Mouse (Mus musculus): ENCODE results near the gene Kdm4d. TPM values are rescaled to one million over a fixed set of nuclear protein-coding genes. Genes with fewer than 3 reads are reported as not detected.

The Kdm4d gene
- polyA plus RNA-seq, 1 experiment from 2014 or later, result 0.28 TPM

- Histone ChIP-seq H3K9ac (ENCODE audit: low read length) (no peak overlapping the region), H3K4me2 (ENCODE audit: low read depth) (no peak overlapping the region), H3K9me3 (ENCODE audit: control insufficient read depth, low read length) (no peaks in the 10 kb centered on the region), H3K36me3 (ENCODE audit: control insufficient read depth, insufficient read depth, low read length) (no peaks in the 10 kb centered on the region), H3K4me1 (ENCODE audit: control insufficient read depth, insufficient read depth, low read length) (no peaks in the 10 kb centered on the region), H3K27me3 (ENCODE audit: control insufficient read depth, insufficient read depth, low read length) (no peaks in the 10 kb centered on the region), H3K27ac (ENCODE audit: low read depth, low read length) (no peak overlapping the region), H3K4me3 (ENCODE audit: low read depth, low read length) (no peak overlapping the region)
- 0 out of 2 replicates have a peak, but pooled peaks have one; percentile 41 for ATAC-seq (ENCODE audit: insufficient read depth, low FRiP score, low TSS enrichment)
- peak; percentile 68 for DNase-seq (ENCODE audit: low spot score)
- WGBS, result 10% methylated on average over 4 of the region's 4 CpGs
Observed at GRCm38 (mm10) chr9:14523408-14524043, 23.2 kb upstream of the Kdm4d start.

GRCm38 (mm10) chr9:14521695-14522094, 21.4 kb upstream of the Kdm4d start:
- Histone ChIP-seq H3K36me3 (ENCODE audit: control insufficient read depth, insufficient read depth, low read length) (no peaks in the 10 kb centered on the region), H3K27ac (ENCODE audit: low read depth, low read length) (no peak overlapping the region), H3K4me1 (ENCODE audit: control insufficient read depth, insufficient read depth, low read length) (no peaks in the 10 kb centered on the region), H3K4me3 (ENCODE audit: low read depth, low read length) (no peak overlapping the region), H3K27me3 (ENCODE audit: control insufficient read depth, insufficient read depth, low read length) (no peaks in the 10 kb centered on the region), H3K4me2 (ENCODE audit: low read depth) (no peak overlapping the region), H3K9ac (ENCODE audit: low read length) (no peak overlapping the region), H3K9me3 (ENCODE audit: control insufficient read depth, low read length) (no peaks in the 10 kb centered on the region)
- ATAC-seq (ENCODE audit: insufficient read depth, low FRiP score, low TSS enrichment) (no peak), DNase-seq (ENCODE audit: low spot score) (no peak)
- WGBS, result 57% methylated on average over 2 of the region's 2 CpGs

DNA sequence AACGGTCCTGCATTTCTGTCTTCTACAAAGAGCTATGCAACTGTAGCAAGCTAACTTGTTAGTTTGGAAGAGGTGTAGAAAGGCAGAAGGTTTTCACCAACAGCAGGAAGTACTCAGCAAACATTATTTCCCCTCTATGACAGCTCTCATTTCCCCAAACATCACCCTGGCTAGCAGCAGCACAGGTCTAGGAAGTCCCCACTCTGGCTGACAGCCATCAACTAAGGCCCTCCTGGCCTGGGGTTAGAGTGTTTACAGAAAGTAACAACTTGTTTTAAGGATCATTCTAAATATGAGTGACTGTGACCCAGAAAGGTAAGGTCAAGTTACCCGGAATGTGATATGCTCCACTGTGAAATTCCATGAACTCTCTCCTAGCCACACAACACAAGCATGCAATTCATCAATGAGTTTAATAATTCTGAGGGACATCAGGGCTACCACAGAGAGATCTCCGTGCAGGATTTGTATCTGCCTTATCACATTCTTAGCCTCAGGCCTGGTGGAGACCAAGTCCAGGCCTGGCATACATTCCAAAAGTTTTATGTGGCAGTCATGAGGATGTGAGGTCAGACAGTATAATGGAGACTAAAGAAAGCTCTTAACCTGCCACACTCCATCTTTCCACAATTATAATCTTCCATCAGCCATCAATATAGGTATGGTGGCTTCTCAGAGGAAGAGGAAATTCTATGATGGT, 20.8 kb upstream of the Kdm4d start:
- H3K4me3 ChIP-seq (ENCODE audit: low read depth, low read length), result no peak overlapping the region
- H3K36me3 ChIP-seq (ENCODE audit: control insufficient read depth, insufficient read depth, low read length), result no peaks in the 10 kb centered on the region
- H3K27me3 ChIP-seq (ENCODE audit: control insufficient read depth, insufficient read depth, low read length), result no peaks in the 10 kb centered on the region

DNA sequence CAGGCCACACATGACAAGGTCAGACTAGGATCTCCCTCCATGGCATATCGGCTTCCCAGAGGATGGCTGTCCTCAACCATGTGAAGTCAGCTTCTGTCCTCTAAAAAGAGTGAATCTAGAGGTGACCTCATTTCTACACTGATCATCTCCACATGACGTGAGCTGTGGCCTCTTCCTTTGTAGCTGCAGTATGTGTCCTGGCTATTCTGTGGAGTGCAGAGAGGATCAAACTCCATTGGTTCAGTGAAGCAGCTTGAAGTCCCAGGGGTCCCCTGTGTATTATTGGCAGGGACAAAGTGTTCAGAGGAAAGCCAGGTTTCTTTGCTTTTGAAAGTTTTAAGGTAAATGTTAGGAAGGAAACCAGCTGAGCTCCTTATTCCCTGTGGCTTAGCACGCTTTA, 17.8 kb upstream of the Kdm4d start:
- Histone ChIP-seq H3K27me3 (ENCODE audit: control insufficient read depth, insufficient read depth, low read length) (no peaks in the 10 kb centered on the region), H3K9ac (ENCODE audit: low read length) (no peak overlapping the region), H3K4me1 (ENCODE audit: control insufficient read depth, insufficient read depth, low read length) (no peaks in the 10 kb centered on the region), H3K4me2 (ENCODE audit: low read depth) (no peak overlapping the region), H3K36me3 (ENCODE audit: control insufficient read depth, insufficient read depth, low read length) (no peaks in the 10 kb centered on the region), H3K4me3 (ENCODE audit: low read depth, low read length) (no peak overlapping the region), H3K27ac (ENCODE audit: low read depth, low read length) (no peak overlapping the region), H3K9me3 (ENCODE audit: control insufficient read depth, low read length) (no peaks in the 10 kb centered on the region)
- no peak for ATAC-seq (ENCODE audit: insufficient read depth, low FRiP score, low TSS enrichment)
- no peak for DNase-seq (ENCODE audit: low spot score)
- 83% methylated on average over 3 of the region's 3 CpGs for WGBS

More for the DNA sequence above, 20.8 kb upstream of the Kdm4d start:
- H3K9ac ChIP-seq (ENCODE audit: low read length), result no peak overlapping the region
- ATAC-seq (ENCODE audit: insufficient read depth, low FRiP score, low TSS enrichment), result no peak
- DNase-seq (ENCODE audit: low spot score), result no peak
- no peaks in the 10 kb centered on the region for H3K9me3 ChIP-seq (ENCODE audit: control insufficient read depth, low read length)
- no peak overlapping the region for H3K4me2 ChIP-seq (ENCODE audit: low read depth)
- 73% methylated on average over 3 of the region's 3 CpGs for WGBS
- H3K4me1 ChIP-seq (ENCODE audit: control insufficient read depth, insufficient read depth, low read length), result no peaks in the 10 kb centered on the region
- no peak overlapping the region for H3K27ac ChIP-seq (ENCODE audit: low read depth, low read length)

DNA sequence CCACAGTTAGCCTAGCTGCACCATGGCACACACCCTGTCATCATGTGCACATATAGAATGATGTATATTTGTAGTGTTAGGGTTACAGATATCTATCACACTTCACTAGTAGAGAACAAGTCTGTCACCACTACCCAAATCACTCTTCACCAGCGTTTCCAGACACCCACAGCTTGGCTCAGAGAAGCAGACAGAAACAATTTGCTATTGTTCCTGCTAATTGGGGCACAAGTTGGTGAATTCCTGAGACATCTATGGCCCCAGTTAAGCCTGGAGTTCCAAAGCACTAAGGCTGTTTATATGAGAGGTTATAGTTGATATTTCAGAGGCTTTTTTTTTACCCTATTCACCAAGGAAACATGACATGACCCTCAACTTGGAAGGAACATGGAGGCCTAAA, 17.0 kb upstream of the Kdm4d start:
- 42% methylated on average over 1 of the region's 1 CpGs for WGBS
- ATAC-seq (ENCODE audit: insufficient read depth, low FRiP score, low TSS enrichment) (no peak), DNase-seq (ENCODE audit: low spot score) (no peak)
- Histone ChIP-seq H3K36me3 (ENCODE audit: control insufficient read depth, insufficient read depth, low read length) (no peaks in the 10 kb centered on the region), H3K27me3 (ENCODE audit: control insufficient read depth, insufficient read depth, low read length) (no peaks in the 10 kb centered on the region), H3K27ac (ENCODE audit: low read depth, low read length) (no peak overlapping the region), H3K9me3 (ENCODE audit: control insufficient read depth, low read length) (no peaks in the 10 kb centered on the region), H3K4me3 (ENCODE audit: low read depth, low read length) (no peak overlapping the region), H3K4me2 (ENCODE audit: low read depth) (no peak overlapping the region), H3K9ac (ENCODE audit: low read length) (no peak overlapping the region), H3K4me1 (ENCODE audit: control insufficient read depth, insufficient read depth, low read length) (no peaks in the 10 kb centered on the region)

GRCm38 (mm10) chr9:14512633-14513445, 12.6 kb upstream of the Kdm4d start:
- ATAC-seq (ENCODE audit: insufficient read depth, low FRiP score, low TSS enrichment) (peak; percentile 67), DNase-seq (ENCODE audit: low spot score) (peak; percentile 59)
- no peaks in the 10 kb centered on the region for H3K27me3 ChIP-seq (ENCODE audit: control insufficient read depth, insufficient read depth, low read length)
- no peak overlapping the region for H3K4me3 ChIP-seq (ENCODE audit: low read depth, low read length)
- no peaks in the 10 kb centered on the region for H3K4me1 ChIP-seq (ENCODE audit: control insufficient read depth, insufficient read depth, low read length)
- H3K27ac ChIP-seq (ENCODE audit: low read depth, low read length), result no peak overlapping the region
- H3K9ac ChIP-seq (ENCODE audit: low read length), result no peak overlapping the region
- H3K9me3 ChIP-seq (ENCODE audit: control insufficient read depth, low read length), result no peaks in the 10 kb centered on the region
- H3K4me2 ChIP-seq (ENCODE audit: low read depth), result no peak overlapping the region
- WGBS, result 78% methylated on average over 9 of the region's 9 CpGs
- peaks cover 12% of the 10 kb centered on the region for H3K36me3 ChIP-seq (ENCODE audit: control insufficient read depth, insufficient read depth, low read length)

DNA sequence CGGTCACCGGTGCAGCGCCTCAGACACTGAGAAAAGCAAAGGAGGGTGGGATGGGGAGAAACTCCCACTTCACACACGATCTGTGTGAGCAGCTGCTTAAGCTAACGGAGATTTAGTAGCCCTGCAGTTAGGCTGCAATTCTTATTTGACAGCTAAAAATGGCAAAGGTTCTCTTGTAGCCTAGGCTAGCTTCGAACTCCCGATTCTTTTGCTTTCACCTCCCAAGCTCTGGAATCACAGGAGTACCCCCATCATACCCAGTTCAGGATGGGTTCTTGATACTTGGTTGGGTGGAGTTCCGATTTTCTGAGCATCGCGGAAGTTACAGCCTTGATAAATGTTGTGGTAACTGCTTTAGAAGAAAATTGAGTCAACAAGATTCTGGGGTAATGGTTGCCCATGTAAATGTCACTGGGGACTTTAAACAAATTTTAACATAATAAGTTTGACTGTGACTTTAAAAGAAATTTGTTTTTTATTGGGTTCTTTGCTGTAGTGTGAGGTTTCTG, 688 bp upstream of the Kdm4d start:
- H3K36me3 ChIP-seq (ENCODE audit: control insufficient read depth, insufficient read depth, low read length), result peaks cover 6% of the 10 kb centered on the region
- no peaks in the 10 kb centered on the region for H3K27me3 ChIP-seq (ENCODE audit: control insufficient read depth, insufficient read depth, low read length)
- no peaks in the 10 kb centered on the region for H3K9me3 ChIP-seq (ENCODE audit: control insufficient read depth, low read length)
- peak overlapping the region; percentile 81 for H3K9ac ChIP-seq (ENCODE audit: low read length)
- H3K4me1 ChIP-seq (ENCODE audit: control insufficient read depth, insufficient read depth, low read length), result 0 out of 2 replicates have a peak, but pooled peaks cover 2% of the 10 kb centered on the region
- peak overlapping the region; percentile 70 for H3K4me2 ChIP-seq (ENCODE audit: low read depth)
- H3K4me3 ChIP-seq (ENCODE audit: low read depth, low read length), result peak overlapping the region; percentile 86
- ATAC-seq (ENCODE audit: insufficient read depth, low FRiP score, low TSS enrichment) (peak; percentile 11), DNase-seq (ENCODE audit: low spot score) (no peak)
- peak overlapping the region; percentile 53; the same call in 1 of the 2 replicates for H3K27ac ChIP-seq (ENCODE audit: low read depth, low read length)
- 4% methylated on average over 10 of the region's 10 CpGs for WGBS

DNA sequence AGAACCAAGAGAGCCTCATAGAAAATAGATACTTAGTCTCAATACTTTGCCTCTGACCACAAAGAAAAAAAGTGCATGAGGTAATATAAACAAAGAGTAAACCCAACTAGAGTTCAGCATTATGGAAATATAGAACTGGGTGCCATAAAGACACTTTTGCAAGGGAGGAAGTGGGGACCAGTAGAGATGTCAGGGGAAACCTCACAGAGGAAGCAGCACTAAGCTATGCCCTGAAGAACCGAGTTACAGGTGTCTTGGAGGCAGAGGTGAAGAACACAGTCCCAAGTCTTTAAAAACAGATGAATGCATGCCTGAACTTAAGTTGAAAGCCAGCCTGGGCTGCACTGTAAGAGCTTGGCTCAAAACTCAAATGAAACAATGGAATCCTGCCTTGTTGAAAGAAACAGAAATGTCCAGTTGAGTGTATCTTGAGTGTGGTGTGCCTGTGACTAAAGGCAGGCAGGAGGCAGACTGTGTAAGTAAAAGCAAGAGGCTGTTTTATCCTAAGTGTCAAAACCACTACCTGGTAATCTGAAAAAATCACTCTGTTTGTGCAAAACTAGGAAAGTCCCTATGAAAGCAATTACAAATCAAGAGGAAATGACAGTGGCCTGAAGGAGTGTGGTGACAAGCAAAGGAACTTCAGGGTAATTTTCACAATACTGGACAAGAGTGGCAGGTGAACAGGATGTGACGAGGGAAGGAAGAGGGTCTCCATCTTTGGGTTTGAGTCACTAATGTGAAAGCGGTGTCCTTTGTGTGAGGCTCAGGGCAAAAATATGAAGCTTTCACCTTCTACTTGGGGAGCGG, 1.2 kb downstream of the Kdm4d start:
- Histone ChIP-seq H3K4me2 (ENCODE audit: low read depth) (peak overlapping the region; percentile 64), H3K27me3 (ENCODE audit: control insufficient read depth, insufficient read depth, low read length) (no peaks in the 10 kb centered on the region), H3K4me1 (ENCODE audit: control insufficient read depth, insufficient read depth, low read length) (0 out of 2 replicates have a peak, but pooled peaks cover 2% of the 10 kb centered on the region), H3K9me3 (ENCODE audit: control insufficient read depth, low read length) (no peaks in the 10 kb centered on the region), H3K9ac (ENCODE audit: low read length) (no peak overlapping the region), H3K27ac (ENCODE audit: low read depth, low read length) (no peak overlapping the region), H3K36me3 (ENCODE audit: control insufficient read depth, insufficient read depth, low read length) (peaks cover 4% of the 10 kb centered on the region), H3K4me3 (ENCODE audit: low read depth, low read length) (peak overlapping the region; percentile 86; the same call in 1 of the 2 replicates)
- ATAC-seq (ENCODE audit: insufficient read depth, low FRiP score, low TSS enrichment) (no peak), DNase-seq (ENCODE audit: low spot score) (no peak)
- WGBS, result 83% methylated on average over 4 of the region's 4 CpGs

Measured in neural tube, embryonic 11.5 days (tissue).